Mouse (Mus musculus) heart, postnatal 10 days (tissue): ENCODE data around the gene Six5. TPM values are rescaled to one million over a fixed set of nuclear protein-coding genes. Genes with fewer than 3 reads are reported as not detected.
A peak's percentile ranks its signal among the peaks of the same experiment; 100 is the strongest.

ENCODE experiments used
- DNase-seq, 2 experiments: peaks; one replicate each; pipeline ENCODE4 v3.0.0; 2021
- intact Hi-C: fragments of 180-260 bp; cut with DNase I; formaldehyde crosslinking; loops from one replicate; pipeline ENCODE4 v1.15.1; 2025
- microRNA-seq, 2 experiments: library from miRNA; unstranded; fragments of <30 nt; microRNA quantifications; one replicate each; pipeline ENCODE4 v1.2.0; 2022
- total RNA-seq, 2 experiments: library from RNA; stranded (reverse); gene quantifications; 2 replicates each; pipeline ENCODE4 v1.2.3; 2021

Gene Six5
- total RNA-seq, 2 experiments from 2014 or later, result 7.9 to 11.2 TPM

DNA sequence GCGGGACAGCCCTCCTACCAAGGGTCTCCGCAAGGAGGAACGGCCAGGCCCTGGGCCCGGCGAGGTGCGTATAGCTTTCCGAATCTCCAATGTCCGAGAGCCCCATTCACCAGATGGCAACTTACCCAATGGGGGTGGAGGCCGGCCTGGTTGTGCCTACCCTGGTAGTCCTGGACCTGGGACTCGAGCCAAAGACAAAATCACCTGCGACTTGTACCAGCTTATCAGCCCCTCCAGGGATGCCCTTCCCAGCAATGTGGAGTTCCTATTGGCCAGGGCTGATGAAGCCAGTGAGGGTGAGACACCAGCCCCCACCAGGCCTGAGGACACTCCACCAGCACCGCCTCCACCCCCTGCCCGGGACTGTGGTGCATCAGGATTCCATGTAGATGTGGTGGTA is 41.8 kb downstream of the Six5 start:
- intact Hi-C loops, result no loop called here
- no peak for DNase-seq

GRCm38 (mm10) chr7:19136673-19137334 is 42.4 kb downstream of the Six5 start:
- DNase-seq, result no peak
- intact Hi-C loops, result no loop called here

DNA sequence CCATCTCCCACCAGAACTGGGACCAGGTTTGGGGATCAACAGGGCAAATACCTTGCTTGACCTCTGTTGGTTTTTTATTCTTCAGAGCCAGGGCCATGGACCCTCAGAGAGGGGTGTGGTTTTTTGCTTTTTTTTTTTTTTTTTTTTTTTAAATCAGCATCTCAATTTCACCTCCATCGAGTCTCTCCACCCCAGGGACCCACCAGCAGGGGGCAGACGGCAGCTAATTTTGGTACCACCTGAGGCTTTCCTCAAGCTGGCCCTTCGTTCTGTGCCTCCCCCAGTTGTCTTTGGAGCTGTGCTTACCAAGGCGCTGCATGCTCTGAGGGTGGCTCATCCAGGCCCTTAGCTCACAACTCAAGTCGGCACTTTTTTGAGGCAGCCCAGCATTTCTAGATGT is 43.0 kb downstream of the Six5 start:
- intact Hi-C loops, result no loop called here
- peak; percentile 51 to 71 for DNase-seq

DNA sequence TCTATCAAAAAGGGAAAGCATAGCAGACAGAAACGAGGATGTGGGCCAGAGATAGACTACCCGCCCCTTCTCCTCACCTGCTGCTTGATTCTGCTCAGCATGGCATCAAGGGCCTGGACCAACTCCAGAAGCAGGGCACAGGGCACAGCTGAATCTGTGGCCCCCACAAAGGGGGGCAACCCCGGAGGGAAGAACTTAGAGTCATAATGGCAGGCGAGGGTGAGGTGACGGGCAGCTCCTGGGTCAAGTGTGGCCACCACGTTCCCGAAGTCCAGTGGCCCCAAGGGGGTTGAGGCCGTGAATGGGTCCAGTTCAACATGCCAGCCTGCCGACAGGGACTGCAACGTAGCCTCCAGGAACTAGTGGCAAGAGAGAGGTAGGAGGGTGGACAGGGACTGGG is 52.4 kb downstream of the Six5 start:
- intact Hi-C loops, result no loop called here
- no peak for DNase-seq

- DNase-seq, result no peak
- intact Hi-C loops, result no loop called here
Observed at GRCm38 (mm10) chr7:19147497-19148045, 53.2 kb downstream of the Six5 start.

Small RNA genes within 50 kb of the gene (microRNA-seq; reads per million reads assigned to microRNA genes)
- gene Mir3100, result 4.0 to 7.3 reads per million in 2 experiments

Other genes starting within 250 kb of the Six5 start
- gene Pglyrp1, start 223.3 kb upstream of the Six5 start, total RNA-seq, result 1 to 10 TPM; 2.0 to 2.8 TPM
- 10 to 100 TPM in 1 of 2 experiments, 1 to 10 TPM in 1; 9.5 to 11.5 TPM for gene Ccdc61, start 184.2 kb upstream of the Six5 start, total RNA-seq
- 10 to 100 TPM in 1 of 2 experiments, 1 to 10 TPM in 1; 9.9 to 10.1 TPM for gene Nova2, start 168.7 kb upstream of the Six5 start, total RNA-seq
- gene Nanos2, start 107.2 kb upstream of the Six5 start, total RNA-seq, result not detected
- gene Mypop, start 103.3 kb upstream of the Six5 start, total RNA-seq, result 1 to 10 TPM; 1.7 to 2.4 TPM
- 10 to 100 TPM; 24.5 to 29.5 TPM for gene Irf2bp1, start 90.5 kb upstream of the Six5 start, total RNA-seq
- gene Foxa3, start 71.1 kb upstream of the Six5 start, total RNA-seq, result not detected
- 10 to 100 TPM; 58.3 to 60.9 TPM for gene Sympk, start 70.2 kb upstream of the Six5 start, total RNA-seq
- gene Rsph6a, start 39.9 kb upstream of the Six5 start, total RNA-seq, result not detected
- gene Dmwd, start 18.4 kb upstream of the Six5 start, total RNA-seq, result 10 to 100 TPM; 48.4 to 50.7 TPM
- 100 to 1,000 TPM; 288 to 299 TPM for gene Dmpk, start 10.7 kb upstream of the Six5 start, total RNA-seq
- gene Gm4969, start 23.8 kb downstream of the Six5 start, total RNA-seq, result under 1 TPM; 0.07 to 0.19 TPM
- gene Fbxo46, start 25.3 kb downstream of the Six5 start, total RNA-seq, result 1 to 10 TPM; 5.5 to 7.6 TPM
- gene Qpctl, start 54.7 kb downstream of the Six5 start, total RNA-seq, result 1 to 10 TPM; 6.4 to 8.2 TPM
- gene Snrpd2, start 55.1 kb downstream of the Six5 start, total RNA-seq, result 10 to 100 TPM; 77.1 to 81.0 TPM
- under 1 TPM; 0.50 to 0.69 TPM for gene Gipr, start 71.5 kb downstream of the Six5 start, total RNA-seq
- 10 to 100 TPM; 47.8 to 56.5 TPM for gene Eml2, start 81.8 kb downstream of the Six5 start, total RNA-seq
- gene Gpr4, start 117.9 kb downstream of the Six5 start, total RNA-seq, result 10 to 100 TPM; 11.4 to 11.8 TPM
- 10 to 100 TPM; 53.4 to 57.7 TPM for gene Opa3, start 133.7 kb downstream of the Six5 start, total RNA-seq
- gene Vasp, start 177.2 kb downstream of the Six5 start, total RNA-seq, result 10 to 100 TPM; 84.0 to 98.6 TPM
- under 1 TPM in 1 of 2 experiments, not detected in 1; 0.67 TPM for gene Ppm1n, start 185.5 kb downstream of the Six5 start, total RNA-seq
- gene Rtn2, start 188.0 kb downstream of the Six5 start, total RNA-seq, result 10 to 100 TPM; 67.9 to 82.8 TPM
- gene Fosb, start 215.5 kb downstream of the Six5 start, total RNA-seq, result under 1 TPM; 0.48 to 0.60 TPM